Mouse (Mus musculus): Measurements from ENCODE around the gene Slc24a2. TPM values are rescaled to one million over a fixed set of nuclear protein-coding genes. Genes with fewer than 3 reads are reported as not detected.

The Slc24a2 gene
- total and polyA plus RNA-seq, 3 experiments, result not detected

GRCm38 (mm10) chr4:87100936-87101335, 129.3 kb downstream of the Slc24a2 start:
- DNase-seq (ENCODE audit: low read depth, low spot score), result no peak
- Histone ChIP-seq H3K9ac (ENCODE audit: control insufficient read depth, low read depth, low read length, poor library complexity, severe bottlenecking) (no peak overlapping the region), H3K36me3 (ENCODE audit: control insufficient read depth in 1 of 2, insufficient read depth in 2 of 2, low read length in 2 of 2) (no peaks in the 10 kb centered on the region), H3K9me3 (replicated peaks; ENCODE audit: insufficient read depth, low read length) (no peaks in the 10 kb centered on the region), H3K27ac (ENCODE audit: control insufficient read depth, low read depth, low read length) (no peak overlapping the region), H3K79me2 (ENCODE audit: control insufficient read depth, insufficient read depth, low read length, poor library complexity) (no peaks in the 10 kb centered on the region), H3K4me1 (ENCODE audit: control insufficient read depth in 1 of 2, insufficient read depth in 2 of 2, low read length in 2 of 2) (no peaks in the 10 kb centered on the region), H3K27me3 (ENCODE audit: control insufficient read depth in 1 of 2, insufficient read depth in 2 of 2, low read length in 2 of 2) (no peaks in the 10 kb centered on the region), H3K4me3 (ENCODE audit: control insufficient read depth in 1 of 2, insufficient read depth in 1 of 2, low read depth in 2 of 2, low read length in 2 of 2) (no peak overlapping the region)
- TF ChIP-seq NRF1 (IDR thresholded peaks at IDR 0.05; ENCODE audit: insufficient read depth, low read depth, low read length, poor library complexity, severe bottlenecking), result no peak
- TF ChIP-seq ZKSCAN1 (IDR thresholded peaks at IDR 0.05; ENCODE audit: low read depth, low read length), result no peak
- TF ChIP-seq MAFK (IDR thresholded peaks at IDR 0.05; ENCODE audit: borderline replicate concordance, low read depth, low read length), result no peak
- no peak for TF ChIP-seq MAX (IDR thresholded peaks at IDR 0.05; ENCODE audit: low read length)
- TF ChIP-seq UBTF (IDR thresholded peaks at IDR 0.05; ENCODE audit: borderline replicate concordance, insufficient read depth, low read depth, low read length), result no peak
- no peak for TF ChIP-seq ELF1 (IDR thresholded peaks at IDR 0.05; ENCODE audit: low read depth, low read length)
- TF ChIP-seq RAD21 (IDR thresholded peaks at IDR 0.05; ENCODE audit: low read depth, low read length), result no peak
- TF ChIP-seq ZC3H11A (IDR thresholded peaks at IDR 0.05; ENCODE audit: low read depth, low read length), result no peak
- no peak for TF ChIP-seq POLR2A (IDR thresholded peaks at IDR 0.05; ENCODE audit: control insufficient read depth in 1 of 2, insufficient read depth in 1 of 2, low read depth in 1 of 2, low read length in 2 of 2, poor library complexity in 1 of 2)
- TF ChIP-seq USF1 (IDR thresholded peaks at IDR 0.05; ENCODE audit: low read depth, low read length), result no peak

- DNase-seq (ENCODE audit: low read depth, low spot score), result no peak
- Histone ChIP-seq H3K9ac (ENCODE audit: control insufficient read depth, low read depth, low read length, poor library complexity, severe bottlenecking) (no peak overlapping the region), H3K36me3 (ENCODE audit: control insufficient read depth in 1 of 2, insufficient read depth in 2 of 2, low read length in 2 of 2) (no peaks in the 10 kb centered on the region), H3K4me1 (ENCODE audit: control insufficient read depth in 1 of 2, insufficient read depth in 2 of 2, low read length in 2 of 2) (no peaks in the 10 kb centered on the region), H3K27me3 (ENCODE audit: control insufficient read depth in 1 of 2, insufficient read depth in 2 of 2, low read length in 2 of 2) (no peaks in the 10 kb centered on the region), H3K4me3 (ENCODE audit: control insufficient read depth in 1 of 2, insufficient read depth in 1 of 2, low read depth in 2 of 2, low read length in 2 of 2) (no peak overlapping the region), H3K9me3 (replicated peaks; ENCODE audit: insufficient read depth, low read length) (no peaks in the 10 kb centered on the region), H3K79me2 (ENCODE audit: control insufficient read depth, insufficient read depth, low read length, poor library complexity) (no peaks in the 10 kb centered on the region), H3K27ac (ENCODE audit: control insufficient read depth, low read depth, low read length) (no peak overlapping the region)
- no peak for TF ChIP-seq USF1 (IDR thresholded peaks at IDR 0.05; ENCODE audit: low read depth, low read length)
- TF ChIP-seq HCFC1 (IDR thresholded peaks at IDR 0.05; ENCODE audit: low read depth, low read length), result no peak
- TF ChIP-seq MAX (IDR thresholded peaks at IDR 0.05; ENCODE audit: low read length), result no peak
- no peak for TF ChIP-seq E2F4 (IDR thresholded peaks at IDR 0.05; ENCODE audit: borderline replicate concordance, low read depth, low read length)
- TF ChIP-seq TAL1 (IDR thresholded peaks at IDR 0.05; ENCODE audit: low read length), result no peak
- TF ChIP-seq BHLHE40 (IDR thresholded peaks at IDR 0.05; ENCODE audit: borderline replicate concordance, low read depth, low read length), result no peak
- TF ChIP-seq MXI1 (IDR thresholded peaks at IDR 0.05; ENCODE audit: low read depth, low read length), result no peak
- no peak for TF ChIP-seq SIN3A (IDR thresholded peaks at IDR 0.05; ENCODE audit: low read length)
- no peak for TF ChIP-seq TCF12 (IDR thresholded peaks at IDR 0.05; ENCODE audit: low read depth, low read length)
- no peak for TF ChIP-seq NELFE (IDR thresholded peaks at IDR 0.05; ENCODE audit: low read depth, low read length)
- TF ChIP-seq RCOR1 (IDR thresholded peaks at IDR 0.05; ENCODE audit: low read depth, low read length), result no peak
These were observed 134.1 kb downstream of the Slc24a2 start for GRCm38 (mm10) chr4:87096186-87096585.

Measured in MEL (cell line).